Mouse (Mus musculus) left cerebral cortex, adult 11 months (tissue): ENCODE measurements around the gene Kpna6.

ENCODE experiments used
- DNase-seq: peaks from one replicate; pipeline ENCODE4 v3.0.0; 2022; ENCODE audit warnings: low spot score

The Kpna6 gene

DNA sequence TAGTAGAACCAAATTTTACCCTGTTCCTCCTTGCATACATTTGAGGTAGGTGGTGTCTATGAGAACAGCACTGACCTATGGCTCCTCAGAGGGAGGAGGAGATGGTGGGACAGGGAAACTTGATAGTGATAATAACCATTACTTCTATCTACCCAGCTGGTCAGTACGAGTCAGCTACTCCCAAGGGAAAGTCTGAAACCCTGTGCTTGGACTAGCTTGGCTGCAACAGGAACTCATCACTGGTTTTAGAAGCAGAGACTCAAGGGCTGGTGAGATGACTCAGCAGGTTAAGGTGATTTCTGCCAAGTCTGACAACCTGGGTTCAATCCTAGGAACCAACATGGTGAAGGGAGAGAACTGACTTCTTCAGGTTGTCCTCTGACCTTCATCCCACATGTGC, 23.9 kb downstream of the Kpna6 start:
- DNase-seq: no peak

DNA sequence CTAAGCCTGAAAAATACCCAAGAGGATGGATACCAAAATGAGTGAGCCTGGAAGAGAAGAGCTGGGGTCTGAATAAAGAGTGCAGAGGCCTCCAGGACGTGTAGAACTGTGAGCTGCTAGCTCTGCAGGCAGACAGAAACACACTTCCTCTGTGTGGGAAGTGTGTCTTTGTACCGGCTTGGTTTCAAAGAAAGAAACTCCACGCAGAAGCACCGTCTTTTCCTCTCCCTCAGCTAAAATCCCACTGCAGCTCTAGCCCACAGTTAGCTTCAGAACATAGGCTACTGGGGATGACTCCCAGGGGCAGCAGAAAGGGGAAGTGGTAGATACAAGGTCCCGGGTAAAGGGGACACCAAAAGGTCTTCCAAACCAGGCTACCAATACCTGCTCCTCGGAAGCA, 27.4 kb downstream of the Kpna6 start:
- DNase-seq: no peak

DNA sequence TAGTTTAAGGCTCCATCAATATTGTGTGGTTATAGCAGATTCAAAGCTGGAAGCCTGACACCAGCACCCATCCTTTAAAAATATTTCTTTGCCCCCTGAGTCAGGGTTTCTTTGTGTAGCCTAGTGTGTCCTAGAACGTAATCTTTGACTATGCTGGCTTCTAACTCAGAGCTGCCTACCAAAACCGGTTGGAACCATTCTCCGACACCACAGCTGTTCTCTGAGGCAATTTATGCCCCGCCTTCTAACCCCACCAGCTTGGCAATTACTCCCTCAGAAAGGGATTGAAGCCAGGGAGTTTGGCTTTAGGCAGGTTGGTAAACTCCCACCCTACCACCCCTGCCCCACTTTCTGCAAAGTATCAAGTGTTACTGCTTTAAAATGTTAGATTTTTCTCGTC, 30.8 kb downstream of the Kpna6 start:
- DNase-seq: no peak

DNA sequence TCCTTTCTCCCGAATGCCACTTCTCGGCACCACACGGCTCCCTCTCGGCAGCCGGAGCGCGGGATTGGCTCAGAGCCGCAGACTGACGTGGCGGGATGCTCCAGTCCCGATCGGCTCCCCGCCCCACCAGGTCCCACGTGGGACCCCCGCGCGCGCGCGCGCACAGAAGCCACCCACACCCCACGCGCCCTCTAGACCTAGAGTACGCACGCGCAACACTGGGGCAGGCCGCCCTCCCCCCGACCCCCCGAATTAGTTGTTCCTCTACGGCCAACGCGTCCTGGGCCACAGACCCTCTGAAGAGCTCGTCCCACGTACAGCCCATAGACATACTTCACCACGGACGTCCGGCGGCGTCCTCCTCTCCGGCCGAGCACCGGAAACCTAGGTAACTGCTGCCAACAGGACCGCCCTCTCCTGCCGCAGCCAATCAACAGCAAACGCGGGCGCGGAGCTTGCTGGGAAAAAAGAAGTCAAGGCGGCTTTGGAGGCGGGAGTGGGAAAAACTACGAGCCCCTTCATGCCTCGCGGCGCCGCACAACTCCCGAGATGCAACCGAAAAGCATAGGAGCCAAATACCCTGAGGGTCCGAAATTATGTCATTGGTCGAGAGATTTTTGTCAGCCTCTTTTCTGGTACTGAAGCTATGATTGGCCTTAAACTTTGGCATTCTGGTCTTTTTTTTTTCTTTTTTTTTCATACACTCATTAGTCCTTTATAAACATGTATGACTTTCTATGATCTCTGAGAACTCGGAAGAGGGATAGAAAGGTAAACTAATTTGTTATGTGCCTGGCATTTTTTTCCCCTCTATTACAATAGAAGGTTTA, 31.7 kb downstream of the Kpna6 start, which contains the start of gene Txlna:
Gene Txlna (minus strand): TSS at position 428 of the 830 bp plus-strand sequence.
- DNase-seq: peak; percentile 94

DNA sequence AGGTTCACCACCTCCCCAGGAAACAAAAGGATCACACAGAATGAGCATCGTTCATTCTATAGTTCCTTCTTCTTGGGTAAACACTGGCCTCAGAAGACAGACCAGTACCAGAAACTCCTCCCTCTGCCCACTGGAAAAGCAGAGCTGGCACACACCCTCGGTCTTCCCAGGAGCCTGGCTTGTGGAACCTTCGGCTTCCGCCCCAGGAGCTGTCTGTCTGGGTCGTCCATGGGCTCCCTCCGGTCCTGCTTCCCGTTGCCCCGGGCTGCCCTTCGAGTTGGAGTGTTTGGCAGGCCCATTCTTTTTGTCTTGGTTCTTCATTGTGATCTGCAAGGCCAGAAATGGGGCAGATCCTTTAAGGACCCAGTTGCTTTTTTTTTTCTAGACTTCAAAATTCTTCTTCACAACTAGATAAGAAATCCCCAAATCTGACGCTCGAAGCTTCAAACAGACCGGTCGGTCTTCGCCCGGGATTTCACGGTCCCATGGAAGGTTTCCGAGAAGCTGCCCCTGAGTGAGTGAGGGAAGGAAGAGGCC, 32.4 kb downstream of the Kpna6 start:
- DNase-seq: no peak

DNA sequence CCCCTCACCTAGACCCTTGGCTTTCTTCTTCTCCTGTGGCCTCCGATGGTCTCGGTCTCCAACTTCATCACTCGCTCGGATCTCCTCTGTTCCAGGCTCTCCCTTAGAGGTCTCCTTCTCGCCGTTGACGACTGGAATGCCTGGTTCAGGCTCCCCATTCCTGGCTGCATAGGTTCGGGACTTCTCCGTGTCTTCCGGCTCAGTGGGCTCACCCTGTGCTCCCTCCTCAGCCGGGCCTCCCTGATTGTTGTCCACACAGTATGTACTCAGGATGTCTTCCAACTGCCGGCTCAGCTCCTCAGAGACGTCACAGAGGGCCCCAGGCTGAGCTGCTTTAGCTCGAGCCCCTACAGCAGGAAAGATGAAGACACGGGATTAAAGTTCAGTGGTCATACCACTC, 33.3 kb downstream of the Kpna6 start:
- DNase-seq: no peak

DNA sequence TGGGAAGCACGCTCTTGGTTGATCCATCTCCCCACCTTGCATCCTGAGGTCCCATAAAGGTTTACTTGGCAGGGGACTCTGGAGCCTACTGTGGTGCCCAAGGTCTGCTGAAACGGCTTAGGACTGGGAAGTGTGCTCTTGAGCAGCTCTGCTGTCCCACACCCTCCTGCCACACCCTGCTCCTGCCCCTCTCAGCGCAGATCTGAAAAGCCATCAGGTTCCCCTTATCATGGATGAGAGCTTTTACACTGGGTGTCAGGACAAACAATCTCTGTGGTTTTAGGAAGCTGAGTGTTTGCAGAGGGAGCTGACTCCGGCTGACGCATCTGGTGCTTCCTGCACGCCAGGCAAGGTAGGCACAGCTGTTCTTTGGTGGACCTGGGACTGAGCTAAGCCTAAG, 38.7 kb downstream of the Kpna6 start:
- DNase-seq: no peak

DNA sequence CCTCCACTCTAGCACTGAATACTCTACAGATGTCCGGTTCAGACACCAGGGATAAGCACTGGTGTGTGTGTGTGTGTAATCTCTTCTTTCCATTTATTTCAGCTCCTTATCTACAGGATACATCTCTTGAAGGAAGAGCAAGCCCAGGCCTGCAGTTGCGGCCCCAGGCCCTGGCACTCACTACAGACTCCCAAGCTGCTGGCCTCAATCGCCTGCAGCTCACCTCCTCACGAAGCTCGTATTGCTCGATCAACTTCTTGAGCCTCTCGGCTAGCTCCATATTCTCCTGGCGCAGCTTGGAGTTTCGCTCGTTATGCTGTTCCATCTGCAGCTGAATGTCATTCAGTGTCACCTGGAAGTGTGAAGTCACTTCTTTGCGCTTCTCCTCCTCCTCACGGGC, 40.7 kb downstream of the Kpna6 start:
- no peak for DNase-seq

DNA sequence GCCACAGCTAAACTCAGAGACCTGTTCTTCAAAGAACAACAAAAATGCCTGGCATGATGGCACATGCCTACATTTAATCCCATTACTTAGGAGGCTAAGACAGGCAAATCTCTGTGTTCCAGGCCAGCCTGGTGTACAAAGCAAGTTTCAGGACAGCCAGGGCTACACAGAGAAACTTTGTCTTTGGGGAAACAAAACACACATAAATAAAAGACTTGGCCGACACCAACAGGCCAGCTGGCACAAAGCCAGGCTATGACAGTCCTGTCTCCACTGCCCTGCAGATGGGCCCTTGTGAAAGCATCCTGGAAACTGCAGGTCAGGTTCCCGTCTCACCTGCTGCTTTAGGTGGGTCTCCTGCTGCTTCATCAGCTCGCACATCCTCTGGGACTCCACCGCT, 41.6 kb downstream of the Kpna6 start:
- no peak for DNase-seq

DNA sequence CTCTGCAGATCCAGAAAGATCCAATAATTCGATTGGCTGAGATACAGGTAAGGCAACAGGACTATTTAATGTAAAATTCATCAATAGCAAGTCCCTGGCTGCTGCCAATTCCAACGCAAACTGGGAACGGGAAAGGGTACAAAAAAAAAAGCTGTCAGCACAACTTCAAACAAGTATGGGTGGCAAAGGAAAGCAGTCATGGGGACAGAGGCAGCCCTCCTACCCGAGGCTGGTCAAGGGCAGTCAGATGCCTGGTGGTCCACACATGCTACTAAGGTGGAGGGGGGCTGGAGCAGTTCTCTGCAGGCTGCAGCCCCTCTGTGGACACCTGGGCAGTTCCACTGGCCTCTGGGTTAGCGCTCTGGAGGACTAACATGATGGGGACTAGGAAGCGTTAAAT, 46.5 kb downstream of the Kpna6 start:
- no peak for DNase-seq

DNA sequence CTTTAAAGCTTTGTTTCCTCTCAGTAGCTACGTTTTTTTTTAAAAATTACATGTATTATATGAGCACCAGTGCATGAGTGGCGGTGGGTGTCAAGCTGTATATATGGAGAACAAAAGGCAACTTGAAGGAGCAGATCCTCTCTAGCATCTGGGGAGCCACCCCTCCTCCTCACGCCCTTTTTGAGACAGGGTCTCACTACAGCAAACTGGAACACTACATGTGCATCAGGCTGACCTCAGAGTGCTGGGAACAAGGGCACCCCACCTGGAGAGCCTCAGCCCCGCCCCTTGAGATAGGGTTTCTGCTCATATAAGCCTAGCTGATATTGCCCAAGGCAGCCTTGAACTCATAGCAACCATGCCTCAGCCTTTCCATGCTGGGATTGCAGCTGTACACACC, 47.1 kb downstream of the Kpna6 start:
- no peak for DNase-seq

DNA sequence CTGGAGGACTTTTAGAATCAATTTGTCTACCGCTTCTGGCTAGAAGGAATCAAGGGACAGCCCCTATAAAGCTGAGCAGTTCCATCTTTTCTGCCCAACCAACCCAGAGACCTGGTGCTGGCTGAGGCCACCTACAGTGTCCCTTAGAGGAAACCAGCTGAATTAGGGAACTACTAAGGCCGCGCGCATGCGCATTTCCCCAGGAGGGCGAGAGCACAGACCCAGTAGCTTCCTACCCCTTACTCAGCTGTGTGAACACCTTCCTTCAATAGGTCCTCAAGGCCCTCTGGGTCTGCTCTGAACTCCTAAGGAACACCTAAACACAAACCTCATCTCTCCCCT, 47.6 kb downstream of the Kpna6 start:
- DNase-seq: no peak

DNA sequence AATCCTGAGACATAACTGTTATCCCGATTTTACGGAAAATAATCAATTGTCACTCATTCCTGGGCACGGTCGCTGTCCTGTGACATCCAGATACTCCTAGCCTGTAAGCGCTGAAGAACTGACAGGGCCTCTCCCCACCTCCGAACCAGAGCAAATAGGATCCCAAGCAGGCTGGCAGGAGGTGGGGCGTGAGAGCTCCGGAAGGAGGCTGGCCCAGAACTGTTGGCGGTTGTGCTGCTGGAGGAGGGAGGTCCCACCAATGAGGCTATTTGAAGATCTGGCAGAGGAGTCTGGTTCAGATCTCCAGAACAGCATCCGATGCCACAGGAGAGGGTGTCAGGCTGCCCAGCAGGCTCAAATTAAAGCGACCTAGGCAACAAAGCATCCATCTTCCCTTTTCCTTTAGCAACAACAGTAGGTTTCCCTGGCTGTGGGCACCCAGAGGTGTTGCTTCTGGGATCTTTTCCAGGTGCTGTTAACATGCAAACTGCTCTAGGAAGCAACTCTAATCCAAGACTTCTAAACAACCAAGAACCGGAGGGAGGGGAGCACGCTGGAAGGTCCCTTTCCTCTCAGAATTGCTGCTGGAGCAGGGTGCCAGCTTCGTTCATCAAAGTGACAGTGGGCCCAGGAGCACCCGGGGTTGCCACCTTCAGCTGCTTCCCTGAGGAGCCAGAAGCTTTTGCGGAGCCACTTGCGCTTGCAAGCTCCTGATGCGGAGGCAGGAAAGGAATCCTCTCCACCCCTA, 48.1 kb downstream of the Kpna6 start:
- peak; percentile 88 for DNase-seq

DNA sequence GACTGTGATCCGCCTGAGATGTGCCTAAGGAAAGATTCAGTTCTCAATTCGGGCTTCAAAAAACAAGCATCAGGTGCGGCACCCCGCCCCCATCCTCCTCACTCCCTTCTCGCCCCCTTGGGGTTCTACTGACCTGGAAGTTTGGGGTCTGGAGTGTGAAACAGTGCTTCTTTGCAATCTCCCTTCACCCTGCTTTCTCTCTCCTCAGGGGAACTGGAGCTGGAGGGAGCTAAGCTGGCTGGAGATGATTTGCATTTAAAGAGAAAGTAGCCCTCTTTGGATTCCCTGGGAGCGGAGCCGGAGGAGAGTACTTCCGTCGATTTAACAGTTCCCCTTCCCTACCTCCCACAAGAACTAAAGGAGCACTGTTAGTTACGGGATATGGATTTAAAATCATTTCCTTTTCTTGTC, 48.9 kb downstream of the Kpna6 start, which contains the start of gene Ccdc28b:
Gene Ccdc28b (minus strand): TSS at position 267 of the 411 bp plus-strand sequence.
- DNase-seq: peak; percentile 54

DNA sequence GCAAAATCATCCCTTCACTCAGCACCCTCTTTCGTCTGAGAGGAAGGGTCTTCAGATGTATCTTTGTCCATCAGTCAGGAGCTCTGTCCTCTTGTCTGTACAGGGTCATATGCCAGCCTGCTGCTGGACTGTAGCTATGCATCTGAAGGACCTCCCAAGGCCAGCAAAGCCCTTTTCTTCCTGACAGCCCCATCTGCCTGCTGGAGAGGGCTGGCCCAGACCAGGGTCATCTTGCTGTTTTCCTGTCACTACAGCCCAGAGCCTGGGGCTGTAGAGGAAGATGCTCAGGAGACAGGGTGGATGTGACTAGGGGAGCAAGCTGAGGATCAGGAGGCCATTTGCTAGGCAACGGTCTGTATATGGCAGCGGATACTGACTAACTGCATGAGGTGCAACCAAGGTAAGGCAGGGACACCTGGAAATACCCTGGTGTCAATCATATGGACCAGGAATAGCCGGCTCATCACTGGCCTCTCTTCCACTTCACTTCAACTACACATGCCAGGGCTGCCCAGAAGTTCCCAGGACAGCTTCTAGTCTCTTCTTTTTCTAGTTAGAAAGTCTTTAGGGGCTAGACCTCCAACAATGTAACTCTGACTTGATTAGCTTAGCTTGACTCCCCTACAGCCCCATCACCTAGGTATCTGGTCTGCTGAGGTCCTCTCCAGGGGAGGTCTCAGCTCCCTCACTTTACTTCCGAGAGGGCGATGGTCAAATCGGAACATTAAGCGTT, 49.6 kb downstream of the Kpna6 start:
- DNase-seq: no peak

DNA sequence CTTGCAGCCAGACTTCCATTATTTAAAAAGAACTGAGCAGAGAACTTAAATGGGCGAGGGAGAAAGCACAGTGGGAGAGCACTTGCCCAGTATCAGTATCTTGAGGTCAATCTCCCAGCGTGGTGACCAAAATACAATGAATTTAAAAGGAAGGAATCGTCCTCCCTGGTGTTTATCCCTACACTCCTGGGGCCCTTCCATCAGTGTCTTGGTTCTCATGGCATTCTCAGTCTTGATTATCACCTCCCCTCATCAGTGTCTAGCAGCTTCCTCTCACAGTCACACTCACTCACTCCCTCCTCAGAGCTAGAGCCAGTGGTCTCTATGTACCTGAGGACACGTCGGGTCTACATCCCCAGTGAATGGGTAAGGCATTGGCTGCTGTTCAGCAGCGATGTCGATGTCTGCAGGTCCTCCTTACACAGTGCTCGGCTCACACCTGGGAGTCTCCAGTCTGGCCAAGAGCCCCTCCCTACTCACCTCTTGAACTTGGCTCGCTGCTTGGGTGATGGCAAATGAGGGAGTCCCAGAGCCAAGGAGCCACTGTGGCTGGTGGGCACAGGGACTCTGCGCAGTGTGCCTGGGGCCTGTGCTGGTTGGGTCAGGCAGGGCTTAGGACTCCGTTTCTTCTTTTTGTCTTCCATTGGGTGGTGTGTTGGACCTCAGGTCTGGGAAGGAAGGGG, 50.3 kb downstream of the Kpna6 start:
- DNase-seq: no peak

DNA sequence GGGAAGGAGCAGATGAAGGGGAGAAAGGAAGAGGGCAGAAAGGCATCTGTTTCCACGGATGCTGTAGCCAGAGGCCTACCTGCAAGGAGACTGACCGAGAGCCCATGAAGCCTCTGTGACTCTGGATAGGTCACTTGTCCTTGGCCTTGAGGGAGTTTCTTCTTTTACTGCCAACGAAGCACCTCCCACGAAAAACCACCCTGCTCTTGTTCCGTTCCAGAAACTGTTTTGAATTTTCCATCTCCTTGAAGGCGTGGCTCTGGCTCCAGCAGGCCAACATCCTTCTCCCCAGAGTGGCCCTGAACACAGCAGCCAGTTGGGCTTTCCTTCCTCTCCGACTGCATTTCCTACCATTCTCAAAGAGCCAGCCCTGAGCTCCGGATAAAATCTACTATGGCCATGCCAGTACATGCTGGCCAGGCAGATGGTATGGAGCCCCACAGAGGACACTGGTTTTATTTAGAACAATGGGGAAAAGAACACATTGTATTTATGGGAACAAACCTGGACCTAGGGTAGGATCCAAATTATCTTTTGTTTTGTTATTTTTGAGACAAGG, 51.2 kb downstream of the Kpna6 start:
- no peak for DNase-seq

DNA sequence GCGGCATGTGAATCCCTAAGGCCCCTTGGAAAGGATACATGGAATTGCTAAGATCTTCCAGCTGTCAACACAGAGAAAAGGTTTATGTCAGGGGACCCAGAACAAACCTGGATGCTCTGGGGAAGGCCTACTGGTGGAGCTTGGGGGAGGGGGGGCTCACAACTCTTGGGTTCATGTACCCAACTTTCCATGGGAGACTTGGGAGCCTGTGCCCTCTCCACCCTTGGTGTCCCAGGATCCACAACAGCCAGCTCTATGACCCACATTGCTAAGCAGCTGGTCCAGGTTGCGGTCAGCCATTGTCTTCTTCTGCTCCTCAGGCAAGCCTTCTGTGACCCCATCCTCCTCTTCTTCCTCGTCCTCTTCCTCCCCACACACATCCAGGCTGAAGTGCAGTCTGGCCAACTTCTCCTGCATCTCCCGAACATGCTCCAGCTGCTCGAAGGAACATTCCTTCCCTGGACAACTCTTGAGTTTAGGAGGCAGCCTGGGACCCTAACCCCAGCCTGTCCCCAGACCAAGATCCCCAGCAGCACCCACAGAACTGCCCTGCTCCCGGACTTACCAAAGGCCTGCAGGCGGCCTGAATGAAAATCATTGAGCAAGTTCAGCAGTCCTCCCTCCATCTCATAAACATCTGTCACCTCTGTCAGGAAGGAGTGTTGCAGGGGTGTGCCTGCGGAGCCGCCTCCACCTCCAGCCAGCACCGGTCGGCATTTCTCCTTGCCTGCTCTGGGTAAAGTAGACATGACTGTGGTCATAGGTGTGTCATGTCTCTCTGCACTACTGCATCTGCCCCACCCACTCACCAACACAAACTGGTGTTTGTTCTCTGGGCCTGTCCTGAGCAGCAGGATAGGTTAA, 51.9 kb downstream of the Kpna6 start:
- DNase-seq: no peak

DNA sequence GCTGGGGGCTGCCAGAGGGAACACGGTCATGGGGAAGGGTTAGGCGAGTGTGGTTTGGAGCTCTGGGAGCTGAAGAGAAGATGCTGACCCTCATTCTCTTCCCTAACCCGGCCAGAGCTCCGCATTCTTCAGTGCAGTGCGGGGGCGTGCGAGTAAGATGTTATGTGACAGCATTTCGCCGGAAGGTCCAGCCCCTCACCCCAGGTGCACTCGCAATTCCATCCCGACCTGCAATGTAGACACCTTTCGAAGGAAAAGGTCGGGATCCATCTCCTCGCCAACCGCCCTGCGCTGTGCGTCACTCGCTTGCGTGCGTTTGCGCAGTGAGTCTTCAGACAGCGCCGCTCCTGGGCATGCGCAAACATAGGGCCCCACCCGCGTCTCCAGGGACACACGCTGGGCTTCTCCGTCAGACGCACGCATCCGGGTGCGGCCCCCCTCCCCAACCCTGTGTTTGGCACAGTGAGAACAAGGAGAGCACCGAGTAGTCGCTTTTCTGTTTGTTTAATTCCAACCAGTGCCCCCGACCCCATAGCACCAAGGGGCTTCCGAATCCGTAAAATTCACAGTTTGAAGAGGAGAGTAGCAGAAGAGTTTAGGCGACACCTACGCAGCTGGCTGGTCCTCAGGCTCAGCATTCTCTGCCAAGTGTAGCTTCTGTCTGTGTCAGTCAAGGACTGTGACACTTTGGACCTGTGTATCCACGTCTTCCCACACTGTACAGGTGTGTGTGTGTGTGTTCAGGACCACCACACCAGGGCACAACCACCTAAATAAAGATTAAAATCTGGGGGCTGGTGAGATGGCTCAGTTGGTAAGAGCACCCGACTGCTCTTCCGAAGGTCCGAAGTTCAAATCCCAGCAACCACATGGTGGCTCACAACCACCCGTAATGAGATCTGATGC, 53.5 kb downstream of the Kpna6 start, which contains the start of gene Iqcc:
Gene Iqcc (minus strand): TSS at position 314 of the 906 bp plus-strand sequence.
- DNase-seq: peak; percentile 94
